Mouse (Mus musculus) neutrophil, adult 5-6 weeks (primary cell): ENCODE data around the gene Akirin1. TPM values are rescaled to one million over a fixed set of nuclear protein-coding genes. Genes with fewer than 3 reads are reported as not detected.

Experiments used
- ATAC-seq: fragments of 151-379, 151-347 bp; 2 replicates; pipeline ENCODE4 v1.8.0; 2017; ENCODE audit warnings: mild to moderate bottlenecking, moderate TSS enrichment; ENCODE audit not compliant: insufficient number of reproducible peaks, poor library complexity, low FRiP score, severe bottlenecking; ENCODE audit errors: extremely low read depth
- total RNA-seq: library from RNA; stranded (forward); fragments of 200-1000 nt; gene quantifications from 2 replicates; pipeline ENCODE4 v1.2.3, GENCODE M21; 2017

Gene Akirin1
- total RNA-seq, 1 experiment from 2014 or later = 78.8 TPM

- ATAC-seq = no peak
Observed at GRCm38 (mm10) chr4:123732163-123732910, 17.8 kb downstream of the Akirin1 start.

- ATAC-seq = no peak
Observed at GRCm38 (mm10) chr4:123721761-123722160, 28.4 kb downstream of the Akirin1 start.

GRCm38 (mm10) chr4:123718434-123718780 is 31.7 kb downstream of the Akirin1 start:
- ATAC-seq = no peak

- ATAC-seq = peak; percentile 98
Observed at GRCm38 (mm10) chr4:123717574-123718433, 32.3 kb downstream of the Akirin1 start, which contains the start of gene Ndufs5. Gene Ndufs5, minus strand, starts transcription at chr4:123718202.

GRCm38 (mm10) chr4:123712431-123712830 is 37.7 kb downstream of the Akirin1 start:
- ATAC-seq = no peak

- ATAC-seq = no peak
Observed at GRCm38 (mm10) chr4:123707340-123707739, 42.8 kb downstream of the Akirin1 start.

- ATAC-seq = no peak
Observed at GRCm38 (mm10) chr4:123705340-123705739, 44.8 kb downstream of the Akirin1 start.

GRCm38 (mm10) chr4:123693384-123693783 is 56.8 kb downstream of the Akirin1 start:
- no peak for ATAC-seq

GRCm38 (mm10) chr4:123692071-123692470 is 58.1 kb downstream of the Akirin1 start:
- ATAC-seq = no peak

GRCm38 (mm10) chr4:123690311-123690710 is 59.8 kb downstream of the Akirin1 start:
- no peak for ATAC-seq

- ATAC-seq = no peak
Observed at GRCm38 (mm10) chr4:123687025-123687781, 62.9 kb downstream of the Akirin1 start.

- no peak for ATAC-seq
Observed at GRCm38 (mm10) chr4:123686368-123687024, 63.6 kb downstream of the Akirin1 start.

GRCm38 (mm10) chr4:123685506-123686242 is 64.5 kb downstream of the Akirin1 start:
- no peak for ATAC-seq

- ATAC-seq = no peak
Observed at GRCm38 (mm10) chr4:123685046-123685445, 65.1 kb downstream of the Akirin1 start.

Other genes with a start within 250 kb of the Akirin1 start
- gene Macf1, start 66.0 kb downstream of the Akirin1 start, total RNA-seq = 803 and 821 TPM in 2 replicates
- gene Ndufs5, start 32.1 kb downstream of the Akirin1 start, total RNA-seq = 44.3 and 54.3 TPM in 2 replicates
- 0.74 TPM in 1 of 2 replicates, not detected in the other for gene Rhbdl2, start 37.5 kb upstream of the Akirin1 start, total RNA-seq
- not detected in 2 replicates for gene 4933427I04Rik, start 109.3 kb upstream of the Akirin1 start, total RNA-seq
- 17.6 and 24.4 TPM in 2 replicates for gene Mycbp, start 154.5 kb upstream of the Akirin1 start, total RNA-seq
- gene Rragc, start 167.1 kb upstream of the Akirin1 start, total RNA-seq = 36.7 and 39.6 TPM in 2 replicates
- not detected in 2 replicates for gene 4930535I16Rik, start 167.7 kb upstream of the Akirin1 start, total RNA-seq